Mouse (Mus musculus) forebrain, embryonic 11.5 days (tissue): ENCODE data around the gene Vps4a. TPM values are rescaled to one million over a fixed set of nuclear protein-coding genes. Genes with fewer than 3 reads are reported as not detected.
"Not testable (repeated sequence)": the region's sequence is repeated elsewhere in the genome, so short reads cannot be mapped to it uniquely, and the experiment has no call there.

Experiments
- ATAC-seq: fragments of 200-750 bp; cut with Nextera tagmentation; replicated peaks from 2 replicates; pipeline ENCODE4 v1.8.0; 2017; ENCODE audit warnings: moderate TSS enrichment; ENCODE audit not compliant: low FRiP score
- DNase-seq: peaks from one replicate; pipeline ENCODE4 v3.0.0-alpha.2; 2017; ENCODE audit warnings: low spot score
- H3K27ac ChIP-seq: fragments of 300-500 bp; sonication (generic); 2 replicates; pipeline ENCODE4 v1.5.1; 2014; ENCODE audit warnings: low read depth, low read length
- H3K27me3 ChIP-seq: fragments of 300-500 bp; sonication (generic); 2 replicates; pipeline ENCODE4 v1.6.1; 2014; ENCODE audit warnings: mild to moderate bottlenecking, low read length, mixed read lengths; ENCODE audit not compliant: control insufficient read depth, insufficient read depth
- H3K36me3 ChIP-seq: fragments of 300-500 bp; sonication (generic); 2 replicates; pipeline ENCODE4 v1.6.1; 2014; ENCODE audit warnings: mild to moderate bottlenecking, low read length, moderate library complexity, mixed read lengths; ENCODE audit not compliant: control insufficient read depth, insufficient read depth
- H3K4me1 ChIP-seq: fragments of 300-500 bp; sonication (generic); replicated peaks from 2 replicates; pipeline ENCODE4 v1.6.1; 2014; ENCODE audit warnings: low read length, mixed read lengths; ENCODE audit not compliant: control insufficient read depth, insufficient read depth
- H3K4me2 ChIP-seq: fragments of 300-500 bp; sonication (generic); 2 replicates; pipeline ENCODE4 v1.6.1; 2014; ENCODE audit warnings: low read depth, mild to moderate bottlenecking, low read length, moderate library complexity, mixed read lengths; ENCODE audit not compliant: severe bottlenecking
- H3K4me3 ChIP-seq: fragments of 300-500 bp; sonication (generic); 2 replicates; pipeline ENCODE4 v1.5.1; 2014; ENCODE audit warnings: low read depth, low read length
- H3K9ac ChIP-seq: fragments of 300-500 bp; sonication (generic); 2 replicates; pipeline ENCODE4 v1.6.1; 2014; ENCODE audit warnings: low read length
- H3K9me3 ChIP-seq: fragments of 300-500 bp; sonication (generic); 2 replicates; pipeline ENCODE4 v1.6.1; 2016; ENCODE audit warnings: low read length, mixed read lengths; ENCODE audit not compliant: control insufficient read depth
- WGBS: fragments of 180-500 bp; shearing (Covaris S2); extraction: QIAGEN DNeasy Blood & Tissue Kit; methylation state at CpG from one replicate; pipeline ENCODE4 v1.1.7; 2014; 5-methylcytosine and 5-hydroxymethylcytosine counted together
- polyA plus RNA-seq: library from polyadenylated mRNA; unstranded; fragments of >200 nt; fragmentation: Nextera tagmentation; extraction: Ambion mirVana; gene quantifications from 2 replicates; pipeline ENCODE4 v1.2.1, GENCODE M21; 2014

Gene Vps4a
- polyA plus RNA-seq, 1 experiment from 2014 or later = 84.9 TPM

GRCm38 (mm10) chr8:107007795-107008194 is 23.2 kb upstream of the Vps4a start:
- Histone ChIP-seq H3K36me3 (no peaks in the 10 kb centered on the region; the same call in 1 of the 2 replicates), H3K4me1 (no peaks in the 10 kb centered on the region)

GRCm38 (mm10) chr8:107012666-107013065 is 18.4 kb upstream of the Vps4a start:
- Histone ChIP-seq H3K9ac (no peak overlapping the region), H3K9me3 (no peaks in the 10 kb centered on the region), H3K4me3 (no peak overlapping the region), H3K27me3 (no peaks in the 10 kb centered on the region), H3K27ac (no peak overlapping the region), H3K4me2 (no peak overlapping the region), H3K4me1 (no peaks in the 10 kb centered on the region), H3K36me3 (no peaks in the 10 kb centered on the region; the same call in 1 of the 2 replicates)
- 85% methylated on average over 2 of the region's 2 CpGs for WGBS
- ATAC-seq = no peak
- DNase-seq = no peak

More at GRCm38 (mm10) chr8:107007795-107008194, 23.2 kb upstream of the Vps4a start:
- Histone ChIP-seq H3K27ac (no peak overlapping the region), H3K9me3 (no peaks in the 10 kb centered on the region), H3K4me2 (no peak overlapping the region), H3K4me3 (no peak overlapping the region), H3K9ac (no peak overlapping the region), H3K27me3 (no peaks in the 10 kb centered on the region)
- DNase-seq (no peak), ATAC-seq (no peak)
- WGBS = 86% methylated on average over 3 of the region's 3 CpGs

GRCm38 (mm10) chr8:107014915-107015314 is 16.1 kb upstream of the Vps4a start:
- no peaks in the 10 kb centered on the region for H3K9me3 ChIP-seq
- no peaks in the 10 kb centered on the region for H3K27me3 ChIP-seq
- WGBS = 83% methylated on average over 1 of the region's 1 CpGs
- no peaks in the 10 kb centered on the region for H3K4me1 ChIP-seq
- H3K36me3 ChIP-seq = no peaks in the 10 kb centered on the region; the same call in 1 of the 2 replicates
- H3K4me3 ChIP-seq = no peak overlapping the region
- H3K27ac ChIP-seq = no peak overlapping the region
- DNase-seq (no peak), ATAC-seq (no peak)
- H3K4me2 ChIP-seq = no peak overlapping the region
- H3K9ac ChIP-seq = no peak overlapping the region

GRCm38 (mm10) chr8:107023479-107023878 is 7.5 kb upstream of the Vps4a start:
- Histone ChIP-seq H3K4me1 (no peaks in the 10 kb centered on the region), H3K36me3 (no peaks in the 10 kb centered on the region), H3K27me3 (no peaks in the 10 kb centered on the region), H3K4me2 (no peak overlapping the region), H3K9ac (no peak overlapping the region), H3K27ac (no peak overlapping the region), H3K4me3 (no peak overlapping the region), H3K9me3 (no peaks in the 10 kb centered on the region)
- DNase-seq (no peak), ATAC-seq (no peak)
- 95% methylated on average over 8 of the region's 8 CpGs for WGBS

- 79% methylated on average over 3 of the region's 3 CpGs for WGBS
- Histone ChIP-seq H3K9ac (no peak overlapping the region), H3K27ac (no peak overlapping the region), H3K9me3 (no peaks in the 10 kb centered on the region), H3K4me1 (peaks cover 6% of the 10 kb centered on the region; the same call in 1 of the 2 replicates), H3K4me2 (no peak overlapping the region), H3K36me3 (no peaks in the 10 kb centered on the region), H3K4me3 (no peak overlapping the region), H3K27me3 (no peaks in the 10 kb centered on the region)
- DNase-seq (no peak), ATAC-seq (no peak)
Observed at GRCm38 (mm10) chr8:107029310-107029709, 1.7 kb upstream of the Vps4a start.

GRCm38 (mm10) chr8:107030058-107030457 is 964 bp upstream of the Vps4a start:
- WGBS = 78% methylated on average over 5 of the region's 5 CpGs

GRCm38 (mm10) chr8:107031577-107032090 is 612 bp downstream of the Vps4a start:
- peak; percentile 70 for DNase-seq
- under 1% methylated on average over 39 of the region's 40 CpGs for WGBS
- Histone ChIP-seq H3K9me3 (no peaks in the 10 kb centered on the region), H3K4me2 (peak overlapping the region; percentile 94), H3K27me3 (no peaks in the 10 kb centered on the region), H3K9ac (peak overlapping the region; percentile 95), H3K4me1 (peaks cover 6% of the 10 kb centered on the region; the same call in 1 of the 2 replicates), H3K36me3 (no peaks in the 10 kb centered on the region), H3K27ac (no peak overlapping the region), H3K4me3 (peak overlapping the region; percentile 98)
- ATAC-seq = no peak

More at GRCm38 (mm10) chr8:107030058-107030457, 964 bp upstream of the Vps4a start:
- Histone ChIP-seq H3K4me3 (no peak overlapping the region), H3K27ac (no peak overlapping the region), H3K27me3 (no peaks in the 10 kb centered on the region), H3K9ac (no peak overlapping the region), H3K4me2 (no peak overlapping the region), H3K36me3 (no peaks in the 10 kb centered on the region), H3K4me1 (peaks cover 6% of the 10 kb centered on the region; the same call in 1 of the 2 replicates), H3K9me3 (no peaks in the 10 kb centered on the region)
- DNase-seq (no peak), ATAC-seq (no peak)

- WGBS = 99% methylated on average over 2 of the region's 2 CpGs
- DNase-seq = not testable (repeated sequence)
Observed at GRCm38 (mm10) chr8:107033609-107034008, 2.6 kb downstream of the Vps4a start.

GRCm38 (mm10) chr8:107035641-107036040 is 4.6 kb downstream of the Vps4a start:
- Histone ChIP-seq H3K4me2 (no peak overlapping the region), H3K9ac (no peak overlapping the region), H3K27me3 (no peaks in the 10 kb centered on the region), H3K27ac (no peak overlapping the region), H3K4me3 (no peak overlapping the region), H3K4me1 (peaks cover 6% of the 10 kb centered on the region; the same call in 1 of the 2 replicates), H3K36me3 (peaks cover 7% of the 10 kb centered on the region; the same call in 1 of the 2 replicates), H3K9me3 (no peaks in the 10 kb centered on the region)
- DNase-seq = no peak
- no peak for ATAC-seq
- WGBS = 81% methylated on average over 3 of the region's 3 CpGs

More at GRCm38 (mm10) chr8:107033609-107034008, 2.6 kb downstream of the Vps4a start:
- not testable (repeated sequence) for H3K36me3 ChIP-seq, H3K9me3 ChIP-seq, H3K4me2 ChIP-seq, H3K27ac ChIP-seq, H3K9ac ChIP-seq, H3K27me3 ChIP-seq, H3K4me1 ChIP-seq, H3K4me3 ChIP-seq, ATAC-seq
